Mouse (Mus musculus) midbrain, embryonic 11.5 days (tissue): ENCODE results near the gene Uck2. TPM values are rescaled to one million over a fixed set of nuclear protein-coding genes. Genes with fewer than 3 reads are reported as not detected.

ENCODE experiments used
- ATAC-seq: fragments of 200-750 bp; cut with Nextera tagmentation; 2 replicates; pipeline ENCODE4 v1.8.0; 2017; ENCODE audit warnings: moderate TSS enrichment, moderate library complexity; ENCODE audit not compliant: low FRiP score
- DNase-seq: peaks from one replicate; pipeline ENCODE4 v3.0.0; 2015; ENCODE audit warnings: low spot score; ENCODE audit errors: missing footprints
- H3K27ac ChIP-seq: fragments of 300-500 bp; sonication (generic); 2 replicates; pipeline ENCODE4 v1.5.1; 2014; ENCODE audit warnings: low read depth, low read length
- H3K27me3 ChIP-seq: fragments of 300-500 bp; sonication (generic); 2 replicates; pipeline ENCODE4 v1.6.1; 2014; ENCODE audit warnings: mild to moderate bottlenecking, low read length, moderate library complexity, mixed read lengths; ENCODE audit not compliant: control insufficient read depth, insufficient read depth
- H3K36me3 ChIP-seq: fragments of 300-500 bp; sonication (generic); 2 replicates; pipeline ENCODE4 v1.6.1; 2014; ENCODE audit warnings: mild to moderate bottlenecking, low read length, moderate library complexity, mixed read lengths; ENCODE audit not compliant: control insufficient read depth, insufficient read depth
- H3K4me1 ChIP-seq: fragments of 300-500 bp; sonication (generic); 2 replicates; pipeline ENCODE4 v1.6.1; 2014; ENCODE audit warnings: low read length; ENCODE audit not compliant: control insufficient read depth, insufficient read depth
- H3K4me2 ChIP-seq: fragments of 300-500 bp; sonication (generic); 2 replicates; pipeline ENCODE4 v1.6.1; 2014; ENCODE audit warnings: mild to moderate bottlenecking, moderate library complexity
- H3K4me3 ChIP-seq: fragments of 300-500 bp; sonication (generic); 2 replicates; pipeline ENCODE4 v1.5.1; 2014; ENCODE audit warnings: low read depth, low read length
- H3K9ac ChIP-seq: fragments of 300-500 bp; sonication (generic); 2 replicates; pipeline ENCODE4 v1.6.1; 2014; ENCODE audit warnings: low read length
- H3K9me3 ChIP-seq: fragments of 300-500 bp; sonication (generic); 2 replicates; pipeline ENCODE4 v1.6.1; 2016; ENCODE audit warnings: low read length; ENCODE audit not compliant: control insufficient read depth
- WGBS: fragments of 180-500 bp; shearing (Covaris S2); extraction: QIAGEN DNeasy Blood & Tissue Kit; methylation state at CpG from one replicate; pipeline ENCODE4 v1.1.7; 2014; 5-methylcytosine and 5-hydroxymethylcytosine counted together
- polyA plus RNA-seq: library from polyadenylated mRNA; unstranded; fragments of >200 nt; fragmentation: Nextera tagmentation; extraction: Ambion mirVana; gene quantifications from 2 replicates; pipeline ENCODE4 v1.2.1, GENCODE M21; 2014

Gene Uck2
- polyA plus RNA-seq, 1 experiment from 2014 or later: 113 TPM

GRCm38 (mm10) chr1:167249252-167249651, 35.9 kb downstream of the Uck2 start:
- H3K27ac ChIP-seq: no peak overlapping the region
- 91% methylated on average over 19 of the region's 19 CpGs for WGBS
- no peak for ATAC-seq
- no peak overlapping the region for H3K4me2 ChIP-seq
- H3K4me1 ChIP-seq: peaks cover 8% of the 10 kb centered on the region
- no peaks in the 10 kb centered on the region for H3K27me3 ChIP-seq
- no peak for DNase-seq
- H3K9me3 ChIP-seq: no peaks in the 10 kb centered on the region
- no peaks in the 10 kb centered on the region for H3K36me3 ChIP-seq
- H3K4me3 ChIP-seq: no peak overlapping the region
- no peak overlapping the region for H3K9ac ChIP-seq

GRCm38 (mm10) chr1:167247886-167248285, 37.2 kb downstream of the Uck2 start:
- ATAC-seq: no peak
- 80% methylated on average over 9 of the region's 9 CpGs for WGBS
- H3K27ac ChIP-seq: no peak overlapping the region

GRCm38 (mm10) chr1:167246976-167247375, 38.1 kb downstream of the Uck2 start:
- Histone ChIP-seq H3K4me3 (no peak overlapping the region), H3K4me1 (peaks cover 24% of the 10 kb centered on the region), H3K36me3 (no peaks in the 10 kb centered on the region), H3K27me3 (no peaks in the 10 kb centered on the region), H3K27ac (no peak overlapping the region), H3K9ac (no peak overlapping the region), H3K9me3 (no peaks in the 10 kb centered on the region), H3K4me2 (no peak overlapping the region)
- no peak for DNase-seq
- WGBS: 87% methylated on average over 8 of the region's 8 CpGs
- ATAC-seq: no peak

More at GRCm38 (mm10) chr1:167247886-167248285, 37.2 kb downstream of the Uck2 start:
- DNase-seq: no peak
- Histone ChIP-seq H3K4me1 (peaks cover 15% of the 10 kb centered on the region), H3K36me3 (no peaks in the 10 kb centered on the region), H3K4me3 (no peak overlapping the region), H3K27me3 (no peaks in the 10 kb centered on the region), H3K9me3 (no peaks in the 10 kb centered on the region), H3K9ac (0 out of 2 replicates have a peak overlapping the region, but pooled peaks have one; percentile 5), H3K4me2 (no peak overlapping the region)

GRCm38 (mm10) chr1:167246275-167246674, 38.8 kb downstream of the Uck2 start:
- Histone ChIP-seq H3K27me3 (no peaks in the 10 kb centered on the region), H3K4me2 (no peak overlapping the region), H3K9ac (no peak overlapping the region), H3K4me1 (peaks cover 26% of the 10 kb centered on the region), H3K4me3 (no peak overlapping the region), H3K36me3 (no peaks in the 10 kb centered on the region), H3K27ac (no peak overlapping the region), H3K9me3 (no peaks in the 10 kb centered on the region)
- ATAC-seq (no peak), DNase-seq (no peak)
- WGBS: 84% methylated on average over 9 of the region's 9 CpGs

- ATAC-seq (no peak), DNase-seq (no peak)
- Histone ChIP-seq H3K4me3 (no peak overlapping the region), H3K4me1 (peaks cover 32% of the 10 kb centered on the region), H3K36me3 (no peaks in the 10 kb centered on the region), H3K9me3 (no peaks in the 10 kb centered on the region), H3K4me2 (no peak overlapping the region), H3K27ac (no peak overlapping the region), H3K9ac (no peak overlapping the region), H3K27me3 (no peaks in the 10 kb centered on the region)
- WGBS: 86% methylated on average over 9 of the region's 9 CpGs
Observed at GRCm38 (mm10) chr1:167245180-167245641, 39.9 kb downstream of the Uck2 start.

- H3K4me3 ChIP-seq: no peak overlapping the region
- WGBS: 54% methylated on average over 7 of the region's 7 CpGs
- no peaks in the 10 kb centered on the region for H3K27me3 ChIP-seq
- H3K36me3 ChIP-seq: no peaks in the 10 kb centered on the region
- H3K4me2 ChIP-seq: no peak overlapping the region
- H3K27ac ChIP-seq: 0 out of 2 replicates have a peak overlapping the region, but pooled peaks have one; percentile 16
- H3K9me3 ChIP-seq: no peaks in the 10 kb centered on the region
- H3K9ac ChIP-seq: no peak overlapping the region
- DNase-seq (no peak), ATAC-seq (0 out of 2 replicates have a peak, but pooled peaks have one; percentile 31)
- H3K4me1 ChIP-seq: peaks cover 34% of the 10 kb centered on the region
Observed at GRCm38 (mm10) chr1:167242191-167242681, 42.9 kb downstream of the Uck2 start.

GRCm38 (mm10) chr1:167241487-167241886, 43.6 kb downstream of the Uck2 start:
- peaks cover 34% of the 10 kb centered on the region for H3K4me1 ChIP-seq
- no peaks in the 10 kb centered on the region for H3K36me3 ChIP-seq
- no peaks in the 10 kb centered on the region for H3K9me3 ChIP-seq
- H3K4me3 ChIP-seq: no peak overlapping the region
- no peak overlapping the region for H3K27ac ChIP-seq
- no peak for ATAC-seq
- no peaks in the 10 kb centered on the region for H3K27me3 ChIP-seq
- no peak for DNase-seq
- no peak overlapping the region for H3K4me2 ChIP-seq
- H3K9ac ChIP-seq: no peak overlapping the region
- 70% methylated on average over 3 of the region's 3 CpGs for WGBS

GRCm38 (mm10) chr1:167240361-167240760, 44.8 kb downstream of the Uck2 start:
- H3K4me2 ChIP-seq: no peak overlapping the region
- no peak for DNase-seq
- H3K27ac ChIP-seq: no peak overlapping the region; the same call in 1 of the 2 replicates
- peaks cover 34% of the 10 kb centered on the region for H3K4me1 ChIP-seq
- no peaks in the 10 kb centered on the region for H3K27me3 ChIP-seq
- peaks cover 3% of the 10 kb centered on the region; the same call in 1 of the 2 replicates for H3K36me3 ChIP-seq
- no peak overlapping the region for H3K4me3 ChIP-seq
- H3K9me3 ChIP-seq: no peaks in the 10 kb centered on the region
- H3K9ac ChIP-seq: no peak overlapping the region
- 16% methylated on average over 5 of the region's 5 CpGs for WGBS
- peak; percentile 47; the same call in 1 of the 2 replicates for ATAC-seq

GRCm38 (mm10) chr1:167239916-167240315, 45.2 kb downstream of the Uck2 start:
- 58% methylated on average over 12 of the region's 12 CpGs for WGBS
- peak; percentile 26; the same call in 1 of the 2 replicates for ATAC-seq
- H3K27ac ChIP-seq: no peak overlapping the region; the same call in 1 of the 2 replicates

More at GRCm38 (mm10) chr1:167239916-167240315, 45.2 kb downstream of the Uck2 start:
- no peaks in the 10 kb centered on the region for H3K27me3 ChIP-seq
- no peaks in the 10 kb centered on the region for H3K9me3 ChIP-seq
- H3K9ac ChIP-seq: no peak overlapping the region
- H3K4me2 ChIP-seq: no peak overlapping the region
- H3K36me3 ChIP-seq: peaks cover 3% of the 10 kb centered on the region
- DNase-seq: no peak
- H3K4me1 ChIP-seq: peaks cover 34% of the 10 kb centered on the region
- no peak overlapping the region for H3K4me3 ChIP-seq
